Mouse (Mus musculus) hindbrain, embryonic 11.5 days (tissue): ENCODE measurements around the gene Dnajc6. TPM values are rescaled to one million over a fixed set of nuclear protein-coding genes. Genes with fewer than 3 reads are reported as not detected.

Experiments
- ATAC-seq: fragments of 200-750 bp; cut with Nextera tagmentation; 2 replicates; pipeline ENCODE4 v1.8.0; 2017; ENCODE audit warnings: mild to moderate bottlenecking, moderate TSS enrichment, moderate library complexity; ENCODE audit not compliant: low FRiP score
- DNase-seq: peaks from one replicate; pipeline ENCODE4 v3.0.0-alpha.2; 2015; ENCODE audit warnings: low spot score
- H3K27ac ChIP-seq: fragments of 300-500 bp; sonication (generic); 2 replicates; pipeline ENCODE4 v1.5.1; 2014; ENCODE audit warnings: mild to moderate bottlenecking, low read depth, low read length
- H3K27me3 ChIP-seq: fragments of 300-500 bp; sonication (generic); 2 replicates; pipeline ENCODE4 v1.6.1; 2014; ENCODE audit warnings: mild to moderate bottlenecking, low read length, moderate library complexity, mixed read lengths; ENCODE audit not compliant: control insufficient read depth, insufficient read depth
- H3K36me3 ChIP-seq: fragments of 300-500 bp; sonication (generic); 2 replicates; pipeline ENCODE4 v1.6.1; 2014; ENCODE audit warnings: mild to moderate bottlenecking, low read length, moderate library complexity, mixed read lengths; ENCODE audit not compliant: control insufficient read depth, insufficient read depth
- H3K4me1 ChIP-seq: fragments of 300-500 bp; sonication (generic); replicated peaks from 2 replicates; pipeline ENCODE4 v1.6.1; 2014; ENCODE audit warnings: low read length, mixed read lengths; ENCODE audit not compliant: control insufficient read depth, insufficient read depth
- H3K4me2 ChIP-seq: fragments of 300-500 bp; sonication (generic); replicated peaks from 2 replicates; pipeline ENCODE4 v1.6.1; 2014; ENCODE audit warnings: mild to moderate bottlenecking, low read depth, low read length
- H3K4me3 ChIP-seq: fragments of 300-500 bp; sonication (generic); 2 replicates; pipeline ENCODE4 v1.5.1; 2014; ENCODE audit warnings: low read depth, low read length
- H3K9ac ChIP-seq: fragments of 300-500 bp; sonication (generic); 2 replicates; pipeline ENCODE4 v1.6.1; 2014; ENCODE audit warnings: low read depth, low read length
- H3K9me3 ChIP-seq: fragments of 300-500 bp; sonication (generic); 2 replicates; pipeline ENCODE4 v1.6.1; 2016; ENCODE audit warnings: low read length; ENCODE audit not compliant: control insufficient read depth
- WGBS: fragments of 180-500 bp; shearing (Covaris S2); extraction: QIAGEN DNeasy Blood & Tissue Kit; methylation state at CpG from one replicate; pipeline ENCODE4 v1.1.7; 2014; 5-methylcytosine and 5-hydroxymethylcytosine counted together
- polyA plus RNA-seq: library from polyadenylated mRNA; unstranded; fragments of >200 nt; fragmentation: Nextera tagmentation; extraction: Ambion mirVana; gene quantifications from 2 replicates; pipeline ENCODE4 v1.2.1, GENCODE M21; 2014

Dnajc6 gene
- polyA plus RNA-seq, 1 experiment from 2014 or later: 6.0 TPM

- Histone ChIP-seq H3K36me3 (no peaks in the 10 kb centered on the region), H3K4me3 (no peak overlapping the region), H3K9me3 (no peaks in the 10 kb centered on the region), H3K27ac (peak overlapping the region; percentile 60; the same call in 1 of the 2 replicates), H3K4me2 (no peak overlapping the region), H3K4me1 (0 out of 2 replicates have a peak, but pooled peaks cover 2% of the 10 kb centered on the region), H3K9ac (no peak overlapping the region), H3K27me3 (no peaks in the 10 kb centered on the region)
- peak; percentile 38 for DNase-seq
- 50% methylated on average over 19 of the region's 19 CpGs for WGBS
- ATAC-seq: peak; percentile 80
These were observed 88.3 kb downstream of the Dnajc6 start for GRCm38 (mm10) chr4:101584524-101585454.

GRCm38 (mm10) chr4:101585455-101586184 lies 89.2 kb downstream of the Dnajc6 start:
- ATAC-seq (peak; percentile 22; the same call in 1 of the 2 replicates), DNase-seq (peak; percentile 25)
- Histone ChIP-seq H3K27me3 (no peaks in the 10 kb centered on the region), H3K36me3 (no peaks in the 10 kb centered on the region), H3K27ac (peak overlapping the region; percentile 60; the same call in 1 of the 2 replicates), H3K9me3 (no peaks in the 10 kb centered on the region), H3K9ac (no peak overlapping the region), H3K4me1 (0 out of 2 replicates have a peak, but pooled peaks cover 2% of the 10 kb centered on the region), H3K4me2 (no peak overlapping the region), H3K4me3 (no peak overlapping the region)
- 60% methylated on average over 8 of the region's 8 CpGs for WGBS

- ATAC-seq (0 out of 2 replicates have a peak, but pooled peaks have one; percentile 21), DNase-seq (no peak)
- no peaks in the 10 kb centered on the region for H3K36me3 ChIP-seq
- H3K4me1 ChIP-seq: 0 out of 2 replicates have a peak, but pooled peaks cover 2% of the 10 kb centered on the region
- WGBS: 67% methylated on average over 8 of the region's 8 CpGs
- H3K4me2 ChIP-seq: no peak overlapping the region
- H3K27ac ChIP-seq: no peak overlapping the region
- no peak overlapping the region for H3K4me3 ChIP-seq
- no peaks in the 10 kb centered on the region for H3K27me3 ChIP-seq
- H3K9me3 ChIP-seq: no peaks in the 10 kb centered on the region
- no peak overlapping the region for H3K9ac ChIP-seq
These were observed 92.5 kb downstream of the Dnajc6 start for GRCm38 (mm10) chr4:101588932-101589331.

- H3K9me3 ChIP-seq: no peaks in the 10 kb centered on the region
- no peak overlapping the region for H3K27ac ChIP-seq
- no peaks in the 10 kb centered on the region for H3K36me3 ChIP-seq
- no peak overlapping the region for H3K4me2 ChIP-seq
- H3K4me3 ChIP-seq: no peak overlapping the region
- H3K4me1 ChIP-seq: 0 out of 2 replicates have a peak, but pooled peaks cover 2% of the 10 kb centered on the region
- H3K9ac ChIP-seq: no peak overlapping the region
- no peaks in the 10 kb centered on the region for H3K27me3 ChIP-seq
- 92% methylated on average over 3 of the region's 3 CpGs for WGBS
- DNase-seq (no peak), ATAC-seq (no peak)
These were observed 93.3 kb downstream of the Dnajc6 start for GRCm38 (mm10) chr4:101589771-101590170.

- WGBS: 65% methylated on average over 1 of the region's 1 CpGs
- no peak for ATAC-seq
- Histone ChIP-seq H3K4me1 (no peaks in the 10 kb centered on the region), H3K36me3 (no peaks in the 10 kb centered on the region), H3K4me3 (no peak overlapping the region), H3K9me3 (no peaks in the 10 kb centered on the region), H3K9ac (no peak overlapping the region), H3K4me2 (no peak overlapping the region), H3K27ac (no peak overlapping the region), H3K27me3 (no peaks in the 10 kb centered on the region)
- DNase-seq: no peak
These were observed 95.0 kb downstream of the Dnajc6 start for GRCm38 (mm10) chr4:101591400-101591799.

- 82% methylated on average over 3 of the region's 3 CpGs for WGBS
- Histone ChIP-seq H3K4me3 (no peak overlapping the region), H3K27me3 (no peaks in the 10 kb centered on the region), H3K9me3 (no peaks in the 10 kb centered on the region), H3K36me3 (no peaks in the 10 kb centered on the region), H3K27ac (no peak overlapping the region), H3K4me1 (no peaks in the 10 kb centered on the region), H3K4me2 (no peak overlapping the region), H3K9ac (no peak overlapping the region)
- no peak for ATAC-seq
- no peak for DNase-seq
These were observed 96.0 kb downstream of the Dnajc6 start for GRCm38 (mm10) chr4:101592466-101592865.

- Histone ChIP-seq H3K4me3 (no peak overlapping the region), H3K9ac (no peak overlapping the region), H3K27ac (no peak overlapping the region), H3K9me3 (no peaks in the 10 kb centered on the region), H3K4me1 (no peaks in the 10 kb centered on the region), H3K27me3 (no peaks in the 10 kb centered on the region), H3K4me2 (no peak overlapping the region), H3K36me3 (no peaks in the 10 kb centered on the region)
- ATAC-seq (no peak), DNase-seq (peak; percentile 27)
These were observed 105.3 kb downstream of the Dnajc6 start for GRCm38 (mm10) chr4:101601758-101602157.

- H3K4me2 ChIP-seq: no peak overlapping the region
- no peak for ATAC-seq
- no peaks in the 10 kb centered on the region for H3K27me3 ChIP-seq
- no peak for DNase-seq
- no peaks in the 10 kb centered on the region for H3K9me3 ChIP-seq
- H3K27ac ChIP-seq: no peak overlapping the region
- WGBS: 86% methylated on average over 3 of the region's 3 CpGs
- no peaks in the 10 kb centered on the region for H3K4me1 ChIP-seq
- H3K4me3 ChIP-seq: no peak overlapping the region
- no peaks in the 10 kb centered on the region for H3K36me3 ChIP-seq
- no peak overlapping the region for H3K9ac ChIP-seq
These were observed 107.2 kb downstream of the Dnajc6 start for GRCm38 (mm10) chr4:101603635-101604034.
